Mouse (Mus musculus): ENCODE data around the gene Spock1. TPM values are rescaled to one million over a fixed set of nuclear protein-coding genes. Genes with fewer than 3 reads are reported as not detected.
"Not testable (repeated sequence)": the region's sequence is repeated elsewhere in the genome, so short reads cannot be mapped to it uniquely, and the experiment has no call there.

Spock1 gene
- polyA plus RNA-seq, 1 experiment = 89.1 TPM

- no peak for DNase-seq (ENCODE audit: extremely low spot score in 1 of 2, low spot score in 1 of 2)
Measured at GRCm38 (mm10) chr13:57623909-57624481, 284.1 kb downstream of the Spock1 start.

- peak; percentile 79 to 86 for DNase-seq (ENCODE audit: extremely low spot score in 1 of 2, low spot score in 1 of 2)
Measured at GRCm38 (mm10) chr13:57619079-57619768, 288.9 kb downstream of the Spock1 start.

DNA sequence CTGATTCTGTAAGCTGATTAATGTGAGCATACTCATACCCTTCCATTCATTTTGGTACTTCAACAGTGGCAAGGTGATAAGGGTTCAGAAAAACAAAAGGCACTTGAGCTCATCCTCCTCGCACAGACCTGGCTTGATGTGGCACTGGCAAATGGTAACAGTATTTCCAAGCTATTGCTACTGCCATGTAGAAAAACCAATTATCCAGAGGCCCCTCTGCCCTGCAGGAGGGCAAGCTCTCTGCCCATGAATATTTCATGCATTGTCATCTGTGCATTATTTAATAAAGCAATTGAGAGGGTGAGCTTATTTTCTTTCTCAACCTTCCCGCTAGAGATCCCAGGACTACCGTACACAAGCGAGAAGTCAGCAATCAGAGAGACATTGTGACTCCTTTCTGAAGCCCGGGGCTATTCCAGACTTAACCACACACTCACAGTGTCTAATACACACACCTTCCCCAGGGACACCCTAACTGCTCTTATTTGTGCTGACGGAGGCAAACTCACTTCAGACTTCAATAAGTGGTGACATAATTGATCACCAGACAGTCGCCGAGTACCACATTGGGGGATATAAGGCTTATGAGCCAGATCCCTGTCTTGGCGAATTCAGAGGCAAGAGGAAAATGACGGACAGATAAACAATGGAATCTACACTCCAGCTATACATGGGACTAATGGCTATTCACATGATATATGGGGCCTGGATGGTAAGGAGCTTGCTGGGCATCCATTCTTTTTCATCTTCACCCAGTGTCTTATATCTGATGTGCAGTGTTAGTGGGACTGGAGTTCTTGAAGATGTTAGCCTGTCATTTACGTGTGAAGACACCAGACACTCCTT, 296.6 kb downstream of the Spock1 start:
- DNase-seq (ENCODE audit: extremely low spot score in 1 of 2, low spot score in 1 of 2) = no peak

- DNase-seq (ENCODE audit: extremely low spot score in 1 of 2, low spot score in 1 of 2) = no peak
Measured at GRCm38 (mm10) chr13:57609946-57610345, 298.2 kb downstream of the Spock1 start.

DNA sequence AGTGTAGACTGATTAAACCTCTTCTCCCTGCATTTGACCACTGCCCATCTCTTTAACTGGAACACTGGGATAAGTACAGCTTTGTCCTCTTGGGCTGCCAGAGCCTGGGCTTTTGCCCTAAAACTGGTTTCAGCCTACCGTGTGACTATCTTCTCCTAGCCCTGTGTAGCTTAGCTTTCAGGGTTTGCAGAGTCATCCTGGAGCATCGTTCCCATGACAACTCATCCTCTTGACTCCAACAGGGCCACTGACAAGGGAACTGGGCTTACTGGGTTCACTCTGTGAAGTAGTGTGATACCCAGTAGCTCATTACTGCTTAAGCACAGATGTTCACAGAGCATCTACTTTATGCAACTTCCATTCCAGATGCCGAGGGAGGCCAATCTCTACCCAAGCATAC, 303.7 kb downstream of the Spock1 start:
- no peak for DNase-seq (ENCODE audit: extremely low spot score in 1 of 2, low spot score in 1 of 2)

GRCm38 (mm10) chr13:57603226-57603625, 304.9 kb downstream of the Spock1 start:
- DNase-seq (ENCODE audit: extremely low spot score in 1 of 2, low spot score in 1 of 2) = no peak

- no peak for DNase-seq (ENCODE audit: extremely low spot score in 1 of 2, low spot score in 1 of 2)
Measured at GRCm38 (mm10) chr13:57595761-57596051, 312.4 kb downstream of the Spock1 start.

- peak; percentile 50 to 71 for DNase-seq (ENCODE audit: extremely low spot score in 1 of 2, low spot score in 1 of 2)
Measured at GRCm38 (mm10) chr13:57595032-57595760, 312.9 kb downstream of the Spock1 start.

DNA sequence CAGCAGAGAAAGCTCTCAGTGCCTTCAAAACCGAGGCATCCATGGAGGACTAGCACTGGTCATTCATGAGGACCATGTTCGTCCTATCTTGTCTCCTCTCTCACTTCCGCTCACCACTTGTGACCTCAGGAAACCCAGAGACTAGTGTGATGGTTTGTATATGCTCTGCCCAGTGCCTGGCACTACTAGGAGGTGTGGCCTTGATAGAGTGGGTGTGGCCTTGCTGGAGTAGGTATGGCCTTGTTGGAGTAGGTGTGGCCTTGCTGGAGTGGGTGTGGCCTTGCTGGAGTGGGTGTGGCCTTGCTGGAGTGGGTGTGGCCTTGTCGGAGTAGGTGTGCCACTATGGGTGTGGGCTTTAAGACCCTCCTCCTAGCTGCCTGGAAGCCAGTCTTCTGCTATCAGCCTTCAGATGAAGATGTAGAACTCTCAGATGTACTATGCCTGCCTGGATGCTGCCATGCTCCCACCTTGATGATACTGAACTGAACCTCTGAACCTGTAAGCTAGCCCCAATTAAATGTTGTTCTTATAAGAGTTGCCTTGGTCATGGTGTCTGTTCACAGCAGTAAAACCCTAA, 318.7 kb downstream of the Spock1 start:
- DNase-seq (ENCODE audit: extremely low spot score in 1 of 2, low spot score in 1 of 2) = not testable (repeated sequence)

DNA sequence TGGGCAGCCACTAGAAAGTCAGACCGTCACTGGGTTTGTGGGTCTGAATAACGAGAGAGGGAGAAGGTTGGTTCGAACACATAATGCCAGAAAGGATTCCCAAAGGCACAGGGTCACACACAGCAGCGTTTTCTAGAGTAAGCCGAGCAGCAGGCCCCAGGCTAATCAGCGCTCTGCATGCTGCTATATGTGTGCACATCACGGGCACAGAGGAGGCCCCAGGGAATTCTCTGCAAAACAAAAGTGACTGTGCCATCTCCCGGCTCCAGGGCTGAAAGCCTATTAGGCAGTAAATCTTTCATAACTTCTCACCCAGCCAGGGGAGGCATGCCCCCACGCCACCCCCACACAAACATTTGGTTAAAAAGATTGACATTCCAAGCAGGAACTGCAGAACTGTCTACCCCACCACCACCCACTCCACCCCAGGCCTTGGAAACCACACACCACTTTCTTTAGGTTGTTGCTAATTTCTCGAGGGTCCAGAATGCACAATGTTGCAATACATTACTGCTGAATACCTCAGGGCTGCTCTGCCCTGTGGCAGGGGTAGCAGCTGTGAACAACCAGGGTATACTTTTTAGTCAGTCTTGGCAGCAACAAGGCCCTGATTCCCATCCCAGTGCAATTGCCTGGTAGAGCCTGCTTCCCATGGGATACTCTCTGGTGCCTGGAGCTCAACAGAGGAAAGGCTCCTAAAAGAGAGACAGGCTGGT, 319.4 kb downstream of the Spock1 start:
- DNase-seq (ENCODE audit: extremely low spot score in 1 of 2, low spot score in 1 of 2) = peak in 1 of 2 experiments; percentile 44

DNA sequence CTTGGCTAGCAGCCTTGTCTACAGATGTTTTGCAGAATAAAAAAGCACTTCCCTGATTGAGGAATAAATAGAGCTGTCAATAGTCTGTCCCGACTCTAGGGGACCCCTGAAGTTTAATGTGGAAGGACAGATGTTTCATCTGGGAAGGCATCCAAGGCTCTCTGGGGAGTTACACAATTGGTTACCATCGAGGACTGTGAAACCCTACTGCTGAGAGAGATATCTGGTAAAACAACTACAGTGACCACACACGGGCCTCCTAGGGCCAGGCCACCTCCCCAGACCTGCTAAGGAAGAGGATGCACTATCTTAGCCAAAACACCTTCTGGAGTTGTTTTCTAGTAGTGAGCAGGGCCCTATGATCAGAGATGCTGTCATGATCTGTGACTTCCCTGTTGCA, 323.0 kb downstream of the Spock1 start:
- no peak for DNase-seq (ENCODE audit: extremely low spot score in 1 of 2, low spot score in 1 of 2)

- no peak for DNase-seq (ENCODE audit: extremely low spot score in 1 of 2, low spot score in 1 of 2)
Measured at GRCm38 (mm10) chr13:57582314-57582976, 325.7 kb downstream of the Spock1 start.

DNA sequence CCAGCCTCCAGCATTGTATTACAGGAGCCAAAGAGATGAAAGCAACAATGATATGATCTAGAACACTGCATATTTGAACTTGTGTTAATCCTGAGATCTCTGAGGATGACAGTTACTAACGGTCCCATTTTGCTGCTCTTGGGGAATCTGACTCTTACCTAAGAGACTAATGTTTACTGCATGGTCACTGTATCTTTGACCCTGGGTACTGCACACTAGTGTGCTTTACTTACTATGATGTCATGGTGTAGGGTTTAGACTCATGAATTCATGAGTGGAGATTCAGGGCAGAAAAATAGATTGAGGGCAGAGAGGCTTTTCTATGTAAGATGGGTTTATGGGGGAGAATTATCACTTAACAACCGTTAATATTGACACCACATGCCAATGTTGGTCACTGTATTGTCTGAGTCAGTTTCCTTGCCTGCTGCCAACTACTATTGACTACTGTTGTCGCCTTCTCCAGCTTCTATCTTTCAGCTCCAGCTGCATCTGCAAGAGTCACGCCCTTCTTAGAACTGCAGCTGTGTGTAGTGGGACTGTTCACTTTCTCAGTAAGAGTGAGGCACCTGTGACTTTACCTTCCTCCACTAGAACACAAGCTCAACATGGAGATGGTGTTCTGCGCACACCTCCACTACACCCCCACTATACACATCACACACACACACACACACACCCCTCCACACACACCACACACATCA, 330.4 kb downstream of the Spock1 start:
- no peak for DNase-seq (ENCODE audit: extremely low spot score in 1 of 2, low spot score in 1 of 2)

DNA sequence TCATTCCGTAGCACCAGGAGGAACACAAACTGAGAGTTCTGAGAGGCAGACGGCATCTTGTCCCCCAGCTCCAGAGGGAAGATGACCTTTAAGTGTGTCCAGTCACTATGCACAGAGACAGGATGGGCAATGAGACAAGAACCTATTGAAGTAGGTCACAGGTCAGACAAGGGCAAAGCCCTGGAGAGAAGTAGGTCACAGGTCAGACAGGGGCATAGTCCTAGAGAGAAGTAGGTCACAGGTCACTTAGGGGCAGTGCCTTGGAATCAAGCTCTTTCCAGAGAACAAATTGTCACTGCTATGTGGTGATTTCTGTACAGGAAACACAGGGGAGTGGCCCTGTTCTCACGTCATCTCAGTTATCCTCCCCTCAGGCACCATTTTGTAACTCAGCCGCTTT, 334.6 kb downstream of the Spock1 start:
- no peak for DNase-seq (ENCODE audit: extremely low spot score in 1 of 2, low spot score in 1 of 2)

DNA sequence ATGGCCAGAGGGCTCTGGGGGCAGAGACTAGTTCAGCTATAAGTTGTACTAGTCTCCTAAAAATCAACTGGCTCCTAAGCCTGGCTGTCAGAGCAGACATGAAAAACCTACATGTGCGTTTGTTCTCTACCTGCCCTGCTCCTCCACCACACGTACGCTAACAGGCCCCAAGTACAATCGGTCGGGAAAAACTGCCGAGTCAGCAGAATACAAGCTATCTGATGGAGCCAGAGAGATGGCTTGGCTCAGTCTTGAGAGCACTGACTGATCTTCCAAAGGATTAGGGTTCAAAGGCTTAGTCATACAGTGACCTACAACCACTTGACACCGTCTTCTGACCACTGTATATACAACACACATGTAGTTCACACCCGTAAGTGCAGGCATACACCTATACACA, 339.7 kb downstream of the Spock1 start:
- no peak for DNase-seq (ENCODE audit: extremely low spot score in 1 of 2, low spot score in 1 of 2)

GRCm38 (mm10) chr13:57555186-57555585, 352.9 kb downstream of the Spock1 start:
- no peak for DNase-seq (ENCODE audit: extremely low spot score in 1 of 2, low spot score in 1 of 2)

DNA sequence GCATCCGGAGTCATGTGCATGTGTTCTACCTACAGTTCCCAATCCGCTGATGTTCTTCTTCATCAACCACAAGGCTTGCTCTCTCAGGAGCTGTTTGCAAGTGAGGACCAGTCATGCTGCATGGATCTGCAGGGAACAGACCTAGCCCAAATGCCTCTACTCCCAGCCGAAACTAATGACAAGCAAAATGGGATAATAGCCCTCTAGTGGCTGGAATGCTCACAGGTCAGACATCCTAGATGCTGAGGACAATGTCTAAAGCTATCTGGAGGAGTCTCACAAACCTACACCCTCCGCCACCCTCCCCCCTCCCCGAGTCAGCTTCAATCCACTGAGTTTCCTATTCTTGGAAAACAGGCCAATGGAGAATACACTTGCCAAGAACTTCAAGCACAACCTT, 358.4 kb downstream of the Spock1 start:
- DNase-seq (ENCODE audit: extremely low spot score in 1 of 2, low spot score in 1 of 2) = no peak

DNA sequence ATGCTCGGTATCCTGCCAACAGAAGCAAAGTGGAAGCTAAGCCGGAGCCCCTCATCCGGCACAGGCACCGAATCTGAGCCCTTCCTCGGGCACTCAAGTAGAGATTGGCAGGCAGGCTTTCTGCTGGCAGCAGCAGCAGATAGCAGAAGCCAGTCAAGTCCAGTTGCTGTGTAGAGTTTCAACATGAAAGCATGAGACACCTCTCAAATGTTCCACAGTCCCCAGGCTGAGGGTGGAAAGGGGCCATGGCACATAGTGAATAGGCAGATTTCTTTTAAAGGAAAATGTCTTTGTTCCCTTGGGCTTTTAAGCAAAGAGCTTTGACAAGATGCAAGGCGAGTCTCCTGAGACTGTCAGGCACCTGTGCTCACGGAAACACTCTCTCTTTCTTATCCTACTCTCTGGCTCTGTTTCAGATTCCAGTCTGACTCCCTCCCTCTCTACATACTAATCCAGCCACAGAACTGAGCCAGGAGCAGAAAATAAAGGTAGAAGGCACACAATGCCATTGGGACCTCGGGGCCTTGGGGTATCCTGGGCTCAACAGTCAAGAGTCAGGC, 371.1 kb downstream of the Spock1 start:
- DNase-seq (ENCODE audit: extremely low spot score in 1 of 2, low spot score in 1 of 2) = no peak

- no peak for DNase-seq (ENCODE audit: extremely low spot score in 1 of 2, low spot score in 1 of 2)
Measured at GRCm38 (mm10) chr13:57534325-57534724, 373.8 kb downstream of the Spock1 start.
